ENCODE assay signal across 9 mouse cellular contexts in genomic region chr12:102702356-102703110, GRCm38 (mm10). TPM values are rescaled to one million over a fixed set of nuclear protein-coding genes. Genes with fewer than 3 reads are reported as not detected.
A peak's percentile ranks its signal among the peaks of the same experiment; 100 is the strongest.
DNase-seq lines count a peak whose midpoint lies in the region; ATAC-seq lines count a peak whose summit lies in the region.
"Had no signal": no experiment of that assay in that cellular context is flagged by ENCODE, and none has a peak within 500 bp of the region (broad histone marks: within the 10 kb centered on the region; RNA-seq: fewer than 3 reads in every experiment).

No protein-coding gene starts in this region.

- H3K9me3 ChIP-seq in heart, embryonic 14.5 days (ENCODE audit: control insufficient read depth, low read length): no peaks in the 10 kb centered on the region
- H3K9me3 ChIP-seq in lung, embryonic 15.5 days: no peaks in the 10 kb centered on the region

- peak overlapping the region; percentile 22; the same call in 1 of the 2 replicates for H3K9ac ChIP-seq in heart, embryonic 14.5 days (ENCODE audit: low read length)
- H3K9ac ChIP-seq in lung, embryonic 15.5 days: peak overlapping the region; percentile 15; the same call in 1 of the 2 replicates

- 7% methylated on average over 15 of the region's 15 CpGs for WGBS in heart, embryonic 14.5 days
- WGBS in lung, embryonic 15.5 days: 7% methylated on average over 15 of the region's 15 CpGs

- peak overlapping the region; percentile 96 for H3K4me2 ChIP-seq in heart, embryonic 14.5 days (ENCODE audit: low read length)
- H3K4me2 ChIP-seq in lung, embryonic 15.5 days: peak overlapping the region; percentile 99

- DNase-seq in B cell, adult 2 months: peak; percentile 90 to 94
- peak; percentile 72 to 74 for DNase-seq in adrenal gland, adult 18-20 months (ENCODE audit: low spot score in 2 of 2)
- peak; percentile 68 for DNase-seq in embryo, embryonic 11.5 days (ENCODE audit: low read depth, low spot score)
- DNase-seq in kidney, postnatal 10 days: peak; percentile 95
- DNase-seq in ovary, postnatal 36 days (ENCODE audit: low spot score): peak; percentile 51
- peak; percentile 67 to 78 for DNase-seq in thymus, postnatal 36 days

- H3K27me3 ChIP-seq in heart, embryonic 14.5 days (ENCODE audit: control insufficient read depth, insufficient read depth, low read length): peaks cover 7% of the 10 kb centered on the region; the same call in 1 of the 2 replicates
- no peaks in the 10 kb centered on the region for H3K27me3 ChIP-seq in lung, embryonic 15.5 days

- no peak overlapping the region; a peak in 1 of 4 replicates for H3K27ac ChIP-seq in heart, embryonic 14.5 days (replicated peaks in 1 of 2; ENCODE audit: control insufficient read depth in 1 of 2, insufficient read depth in 1 of 2, low read depth in 2 of 2, low read length in 2 of 2)
- peak overlapping the region; percentile 66; the same call in 1 of the 2 replicates for H3K27ac ChIP-seq in lung, embryonic 15.5 days

- H3K4me3 ChIP-seq in heart, embryonic 14.5 days (ENCODE audit: control insufficient read depth in 1 of 2, insufficient read depth in 1 of 2, low read depth in 1 of 2, low read length in 2 of 2): peak overlapping the region in 1 of 2 experiments; percentile 12; a peak in 2 of 4 replicates
- H3K4me3 ChIP-seq in lung, embryonic 15.5 days: peak overlapping the region; percentile 84

- H3K36me3 ChIP-seq in heart, embryonic 14.5 days (ENCODE audit: control insufficient read depth, insufficient read depth, low read length): no peaks in the 10 kb centered on the region
- no peaks in the 10 kb centered on the region for H3K36me3 ChIP-seq in lung, embryonic 15.5 days

- H3K4me1 ChIP-seq in heart, embryonic 14.5 days (ENCODE audit: control insufficient read depth in 2 of 2, insufficient read depth in 2 of 2, low read length in 2 of 2): peaks cover 12 to 37% of the 10 kb centered on the region in 2 experiments; a peak in 3 of 4 replicates
- H3K4me1 ChIP-seq in lung, embryonic 15.5 days: peaks cover 24% of the 10 kb centered on the region

- no peak for ATAC-seq in heart, embryonic 14.5 days (ENCODE audit: insufficient number of reproducible peaks, insufficient read depth, low FRiP score, low read depth)
- no peak for ATAC-seq in lung, embryonic 15.5 days (ENCODE audit: borderline replicate concordance, extremely low read depth, low FRiP score, low TSS enrichment)

RNA-seq across cellular contexts. Expression of gene Itpk1, which starts 2.2 kb away (rescaled TPM):
- total RNA-seq in adrenal gland, adult 18-20 months (2021): 100 to 1,000 TPM in 1 of 2 experiments, 10 to 100 TPM in 1; 49.7 to 156 TPM
- polyA plus RNA-seq in heart, embryonic 14.5 days (2014; fragmentation: Nextera tagmentation; extraction: Ambion mirVana): 3.7 and 4.2 TPM in 2 replicates
- 8.0 and 9.6 TPM in 2 replicates for polyA plus RNA-seq in lung, embryonic 15.5 days (2015; fragmentation: Nextera tagmentation; extraction: Ambion mirVana)

RNA-seq across cellular contexts. Expression of gene Moap1, which starts 40.9 kb away (rescaled TPM):
- 10 to 100 TPM in 1 of 2 experiments, 1 to 10 TPM in 1; 7.5 to 11.0 TPM for total RNA-seq in adrenal gland, adult 18-20 months (2021)
- polyA plus RNA-seq in heart, embryonic 14.5 days (2014; fragmentation: Nextera tagmentation; extraction: Ambion mirVana): 14.3 and 17.2 TPM in 2 replicates
- 27.3 and 27.4 TPM in 2 replicates for polyA plus RNA-seq in lung, embryonic 15.5 days (2015; fragmentation: Nextera tagmentation; extraction: Ambion mirVana)

RNA-seq across cellular contexts. Expression of gene Tmem251, which starts 41.0 kb away (rescaled TPM):
- total RNA-seq in adrenal gland, adult 18-20 months (2021): 10 to 100 TPM in 1 of 2 experiments, 1 to 10 TPM in 1; 8.0 to 10.5 TPM
- polyA plus RNA-seq in heart, embryonic 14.5 days (2014; fragmentation: Nextera tagmentation; extraction: Ambion mirVana): 7.6 TPM in 2 replicates
- polyA plus RNA-seq in lung, embryonic 15.5 days (2015; fragmentation: Nextera tagmentation; extraction: Ambion mirVana): 9.5 and 10.1 TPM in 2 replicates

RNA-seq across cellular contexts. Expression of gene Gm28051, which starts 55.0 kb away (rescaled TPM):
- total RNA-seq in adrenal gland, adult 18-20 months (2021): not detected
- not detected in 2 replicates for polyA plus RNA-seq in heart, embryonic 14.5 days (2014; fragmentation: Nextera tagmentation; extraction: Ambion mirVana)
- not detected in 2 replicates for polyA plus RNA-seq in lung, embryonic 15.5 days (2015; fragmentation: Nextera tagmentation; extraction: Ambion mirVana)
- total RNA-seq: gastrocnemius, postnatal 36 days had no signal

RNA-seq across cellular contexts. Expression of gene Gon7, which starts 55.1 kb away (rescaled TPM):
- total RNA-seq in adrenal gland, adult 18-20 months (2021): 10 to 100 TPM; 15.8 to 20.9 TPM
- 22.9 and 26.5 TPM in 2 replicates for polyA plus RNA-seq in heart, embryonic 14.5 days (2014; fragmentation: Nextera tagmentation; extraction: Ambion mirVana)
- polyA plus RNA-seq in lung, embryonic 15.5 days (2015; fragmentation: Nextera tagmentation; extraction: Ambion mirVana): 29.5 and 31.3 TPM in 2 replicates
